Mouse (Mus musculus): ENCODE measurements at regions not wholly inside any gene's neighbourhood (a gene's known extent, or its start where the extent isn't known, plus 50 kb on each side); places are given as distances from the start of the nearest gene placed in this dataset.
A peak's percentile ranks its signal among the peaks of the same experiment; 100 is the strongest.

- no peak for DNase-seq
- no peak overlapping the region for H3K9ac ChIP-seq
- no peak overlapping the region for H3K4me2 ChIP-seq
- TF ChIP-seq CTCF (IDR thresholded peaks at IDR 0.05; ENCODE audit: low read depth) = no peak
- WGBS = 80% methylated on average over 6 of the region's 6 CpGs
- H3K27me3 ChIP-seq (ENCODE audit: insufficient read depth, low read length) = no peaks in the 10 kb centered on the region
- no peak overlapping the region for H3K4me3 ChIP-seq (ENCODE audit: low read depth, low read length)
- no peaks in the 10 kb centered on the region for H3K9me3 ChIP-seq (ENCODE audit: low read depth, low read length)
- no peaks in the 10 kb centered on the region for H3K4me1 ChIP-seq (ENCODE audit: insufficient read depth)
- H3K27ac ChIP-seq (ENCODE audit: low read depth) = no peak overlapping the region
- H3K36me3 ChIP-seq (ENCODE audit: insufficient read depth) = no peaks in the 10 kb centered on the region
- no peak for ATAC-seq (ENCODE audit: insufficient read depth)
These were observed 58.1 kb upstream of the Mapk10 start for GRCm38 (mm10) chr5:103269206-103269605.

GRCm38 (mm10) chr5:103264903-103265302, 53.8 kb upstream of the Mapk10 start:
- TF ChIP-seq CTCF (IDR thresholded peaks at IDR 0.05; ENCODE audit: low read depth) = no peak
- Histone ChIP-seq H3K9me3 (ENCODE audit: low read depth, low read length) (peaks cover 4% of the 10 kb centered on the region; the same call in 1 of the 2 replicates), H3K4me1 (ENCODE audit: insufficient read depth) (no peaks in the 10 kb centered on the region), H3K27me3 (ENCODE audit: insufficient read depth, low read length) (no peaks in the 10 kb centered on the region), H3K36me3 (ENCODE audit: insufficient read depth) (no peaks in the 10 kb centered on the region), H3K9ac (no peak overlapping the region), H3K27ac (ENCODE audit: low read depth) (no peak overlapping the region), H3K4me2 (no peak overlapping the region), H3K4me3 (ENCODE audit: low read depth, low read length) (no peak overlapping the region)
- 77% methylated on average over 2 of the region's 2 CpGs for WGBS
- ATAC-seq (ENCODE audit: insufficient read depth) (no peak), DNase-seq (no peak)

- Histone ChIP-seq H3K4me2 (no peak overlapping the region), H3K9ac (no peak overlapping the region), H3K36me3 (ENCODE audit: insufficient read depth) (no peaks in the 10 kb centered on the region), H3K27me3 (ENCODE audit: insufficient read depth, low read length) (no peaks in the 10 kb centered on the region), H3K4me3 (ENCODE audit: low read depth, low read length) (no peak overlapping the region), H3K4me1 (ENCODE audit: insufficient read depth) (no peaks in the 10 kb centered on the region), H3K9me3 (ENCODE audit: low read depth, low read length) (peaks cover 4% of the 10 kb centered on the region; the same call in 1 of the 2 replicates), H3K27ac (ENCODE audit: low read depth) (no peak overlapping the region)
- WGBS = 88% methylated on average over 10 of the region's 10 CpGs
- DNase-seq (peak; percentile 17), ATAC-seq (ENCODE audit: insufficient read depth) (no peak)
- no peak for TF ChIP-seq CTCF (IDR thresholded peaks at IDR 0.05; ENCODE audit: low read depth)
These were observed 50.3 kb upstream of the Mapk10 start for GRCm38 (mm10) chr5:103261406-103261805.

All from lung, embryonic 14.5 days (tissue).